Mouse (Mus musculus) central nervous system, embryonic 11.5 days (tissue): ENCODE results near the gene 4930524B15Rik. TPM values are rescaled to one million over a fixed set of nuclear protein-coding genes. Genes with fewer than 3 reads are reported as not detected.

Experiments used
- polyA plus RNA-seq: library from polyadenylated mRNA; depleted of rRNA; stranded (reverse); fragments of >200 nt; gene quantifications from 2 replicates; pipeline ENCODE4 v1.2.3, GENCODE M21; 2012; rRNA removed

Gene 4930524B15Rik
- polyA plus RNA-seq = 0.13 and 0.21 TPM in 2 replicates

GRCm38 (mm10) chr11:31965256-31966134, at the start of gene 4930524B15Rik:
Gene 4930524B15Rik (plus strand): TSS chr11:31965592.

GRCm38 (mm10) chr11:32000281-32000680, 34.9 kb downstream of the 4930524B15Rik start, which contains the start of gene Nsg2:
Gene Nsg2 (plus strand): TSS chr11:32000463.

Other genes with a start within 250 kb of the 4930524B15Rik start
- 11.2 and 15.5 TPM in 2 replicates for gene Cpeb4, start 93.4 kb upstream of the 4930524B15Rik start, polyA plus RNA-seq
- gene Nsg2, start 34.9 kb downstream of the 4930524B15Rik start, polyA plus RNA-seq = 114 and 138 TPM in 2 replicates
- 0.02 and 0.21 TPM in 2 replicates for gene Il9r, start 234.7 kb downstream of the 4930524B15Rik start, polyA plus RNA-seq
- 95.3 and 96.0 TPM in 2 replicates for gene Snrnp25, start 239.8 kb downstream of the 4930524B15Rik start, polyA plus RNA-seq